Mouse (Mus musculus) olfactory bulb, adult 2 months (tissue): Measurements from ENCODE around the gene Lmnb2.

Experiments used
- CTCF ChIP-seq: fragments of 200-500 bp; IDR thresholded peaks from 2 replicates; pipeline ENCODE4 v1.5.1; 2012; ENCODE audit warnings: low read depth, mild to moderate bottlenecking, low read length, moderate library complexity; ENCODE audit not compliant: insufficient read depth
- POLR2A ChIP-seq: fragments of 200-500 bp; IDR thresholded peaks from 2 replicates; pipeline ENCODE4 v1.6.1; 2012; ENCODE audit warnings: mild to moderate bottlenecking, low read depth, low read length, moderate library complexity; ENCODE audit not compliant: insufficient read depth

- TF ChIP-seq POLR2A, result no peak
- no peak for TF ChIP-seq CTCF
These were observed 6.7 kb downstream of the Lmnb2 start for GRCm38 (mm10) chr10:80911354-80911753.
